Mouse (Mus musculus) megakaryocyte, embryonic 14.5 days (primary cell): ENCODE data around the gene Msl1. TPM values are rescaled to one million over a fixed set of nuclear protein-coding genes. Genes with fewer than 3 reads are reported as not detected.

ENCODE experiments used
- H3K27me3 ChIP-seq: replicated peaks from 2 replicates; pipeline ENCODE3; 2012; ENCODE audit warnings: inconsistent platforms
- H3K36me3 ChIP-seq: replicated peaks from 2 replicates; pipeline ENCODE3; 2012; ENCODE audit warnings: low read length, inconsistent platforms, mixed read lengths
- H3K4me1 ChIP-seq: 2 replicates; pipeline ENCODE4 v1.6.1; 2012; ENCODE audit warnings: inconsistent platforms
- H3K4me3 ChIP-seq: replicated peaks from 2 replicates; pipeline ENCODE3; 2012; ENCODE audit warnings: moderate library complexity, mild to moderate bottlenecking, inconsistent platforms
- H3K9me3 ChIP-seq: 2 replicates; pipeline ENCODE4 v1.6.1; 2012; ENCODE audit warnings: inconsistent platforms
- FLI1 ChIP-seq: IDR thresholded peaks from 2 replicates; pipeline ENCODE4 v1.6.1; 2012; ENCODE audit warnings: low read length, inconsistent platforms, mixed read lengths
- GATA1 ChIP-seq: IDR thresholded peaks from 3 replicates; pipeline ENCODE4 v1.6.1; 2012; ENCODE audit warnings: mixed read lengths, low read length, inconsistent platforms, borderline replicate concordance
- polyA plus RNA-seq: library from polyadenylated mRNA; stranded (reverse); fragments of >175 nt; gene quantifications from 2 replicates; pipeline ENCODE4 v1.2.3, GENCODE M21; 2012; ENCODE audit warnings: low replicate concordance; ENCODE audit not compliant: insufficient read depth

Msl1 gene
- polyA plus RNA-seq, 1 experiment: 30.0 TPM

DNA sequence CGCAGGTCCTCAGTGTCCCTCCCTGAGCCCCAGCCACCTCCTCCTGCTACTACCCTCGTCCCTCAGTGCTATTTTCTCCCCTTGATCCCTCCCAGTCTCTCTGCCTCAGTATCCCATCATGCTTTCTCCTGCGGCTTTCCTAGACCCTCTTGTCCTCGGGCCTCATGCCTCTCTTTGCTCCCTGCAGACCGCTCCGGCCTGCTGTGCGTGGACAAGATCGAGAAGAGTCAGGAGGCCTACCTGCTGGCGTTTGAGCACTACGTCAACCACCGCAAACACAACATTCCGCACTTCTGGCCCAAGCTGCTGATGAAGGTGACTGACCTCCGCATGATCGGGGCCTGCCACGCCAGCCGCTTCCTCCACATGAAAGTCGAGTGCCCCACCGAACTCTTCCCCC is 31.2 kb upstream of the Msl1 start:
- no peak overlapping the region for H3K4me3 ChIP-seq
- H3K9me3 ChIP-seq: no peaks in the 10 kb centered on the region; the same call in 1 of the 2 replicates
- TF ChIP-seq FLI1 (no peak), GATA1 (no peak)
- H3K4me1 ChIP-seq: peaks cover 72% of the 10 kb centered on the region
- H3K36me3 ChIP-seq: peaks cover 90% of the 10 kb centered on the region
- H3K27me3 ChIP-seq: no peaks in the 10 kb centered on the region

DNA sequence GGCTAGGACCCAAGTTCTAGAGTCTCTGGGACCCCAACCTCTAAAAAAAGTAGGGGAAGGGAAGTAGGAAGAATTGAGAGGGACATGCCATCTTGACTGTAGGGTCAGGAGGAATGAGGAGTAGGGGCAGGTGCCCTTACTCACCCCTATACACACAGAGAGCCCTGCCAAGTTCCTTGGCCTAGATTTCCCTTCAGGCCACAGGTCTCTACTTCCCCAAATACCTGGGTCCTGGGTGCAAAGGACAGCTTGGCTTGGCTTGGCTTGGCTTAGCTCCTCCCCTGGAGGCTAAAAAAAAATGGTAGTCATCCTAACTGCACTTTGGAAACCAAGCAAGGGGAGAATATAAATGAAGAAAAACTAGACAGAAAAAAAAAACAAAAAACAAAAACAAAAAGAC is 30.6 kb upstream of the Msl1 start:
- TF ChIP-seq GATA1: no peak
- no peak for TF ChIP-seq FLI1
- Histone ChIP-seq H3K9me3 (no peaks in the 10 kb centered on the region; the same call in 1 of the 2 replicates), H3K4me1 (peaks cover 79% of the 10 kb centered on the region), H3K27me3 (no peaks in the 10 kb centered on the region), H3K4me3 (no peak overlapping the region), H3K36me3 (peaks cover 92% of the 10 kb centered on the region)

DNA sequence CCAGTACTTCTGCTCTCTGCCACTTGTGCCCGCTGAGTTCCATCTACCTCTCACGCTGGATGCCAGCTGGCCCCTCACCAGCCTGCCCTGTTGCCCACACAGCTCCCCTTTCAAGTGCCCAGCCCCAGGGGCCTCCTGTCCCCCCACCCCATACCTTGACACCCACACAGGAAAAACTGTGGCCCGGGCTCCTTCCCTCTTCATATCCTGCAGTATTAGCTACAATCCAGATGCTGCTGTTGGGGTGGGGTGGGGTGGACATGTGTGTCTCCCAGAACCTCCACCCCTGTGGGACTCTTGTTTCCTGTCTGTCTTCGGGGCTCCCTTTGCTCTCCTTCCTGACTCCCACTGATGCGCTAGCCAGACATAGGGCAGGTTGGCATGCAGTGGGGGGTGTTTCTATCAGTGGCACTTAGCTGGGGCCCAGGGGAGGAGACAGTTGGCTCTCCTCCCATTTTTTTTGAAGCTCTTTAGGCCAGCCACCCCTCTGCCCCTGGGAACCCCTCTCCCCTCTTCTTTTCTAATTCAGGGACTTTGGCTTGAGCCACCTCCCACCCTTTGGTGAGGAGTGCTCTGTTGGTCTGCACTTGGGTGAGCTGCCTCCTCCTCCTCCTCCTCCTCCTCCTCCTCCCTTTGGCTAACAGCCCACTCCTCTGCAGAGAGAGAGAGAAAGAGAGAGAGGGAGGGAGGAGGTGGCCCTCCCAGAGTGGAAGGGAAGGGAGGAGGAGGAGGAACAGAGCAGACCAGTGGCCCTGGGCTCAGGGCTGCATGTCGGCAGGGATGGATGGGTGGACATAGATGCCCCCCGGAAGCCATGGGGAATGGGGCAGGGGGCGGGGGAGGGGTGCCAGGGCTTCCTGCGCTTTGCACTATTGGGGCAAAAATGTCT is 29.7 kb upstream of the Msl1 start:
- Histone ChIP-seq H3K4me1 (peaks cover 88% of the 10 kb centered on the region), H3K9me3 (no peaks in the 10 kb centered on the region; the same call in 1 of the 2 replicates), H3K36me3 (peaks cover 94% of the 10 kb centered on the region), H3K27me3 (no peaks in the 10 kb centered on the region), H3K4me3 (peak overlapping the region; percentile 78)
- no peak for TF ChIP-seq FLI1

DNA sequence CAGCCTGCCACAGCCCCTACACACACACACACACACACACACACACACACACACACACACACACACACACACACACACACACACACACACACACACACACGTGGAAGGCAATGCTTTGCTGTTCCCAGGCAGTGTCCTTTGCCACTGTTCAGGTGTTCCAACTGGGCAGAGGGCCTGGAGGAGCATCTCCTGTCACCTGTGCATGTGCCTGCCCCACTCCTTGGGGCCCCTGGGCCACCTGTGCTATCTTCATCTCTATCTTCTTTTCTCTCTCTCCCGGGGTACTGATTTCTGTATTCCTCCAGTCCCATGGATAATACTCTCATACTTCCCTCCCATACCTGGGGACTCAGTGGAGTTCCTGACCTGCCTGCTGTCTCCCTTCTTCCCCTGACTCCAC is 29.0 kb upstream of the Msl1 start:
- Histone ChIP-seq H3K9me3 (no peaks in the 10 kb centered on the region), H3K4me1 (peaks cover 95% of the 10 kb centered on the region), H3K27me3 (no peaks in the 10 kb centered on the region), H3K36me3 (peaks cover 94% of the 10 kb centered on the region), H3K4me3 (peak overlapping the region; percentile 38)
- TF ChIP-seq GATA1 (no peak), FLI1 (no peak)

DNA sequence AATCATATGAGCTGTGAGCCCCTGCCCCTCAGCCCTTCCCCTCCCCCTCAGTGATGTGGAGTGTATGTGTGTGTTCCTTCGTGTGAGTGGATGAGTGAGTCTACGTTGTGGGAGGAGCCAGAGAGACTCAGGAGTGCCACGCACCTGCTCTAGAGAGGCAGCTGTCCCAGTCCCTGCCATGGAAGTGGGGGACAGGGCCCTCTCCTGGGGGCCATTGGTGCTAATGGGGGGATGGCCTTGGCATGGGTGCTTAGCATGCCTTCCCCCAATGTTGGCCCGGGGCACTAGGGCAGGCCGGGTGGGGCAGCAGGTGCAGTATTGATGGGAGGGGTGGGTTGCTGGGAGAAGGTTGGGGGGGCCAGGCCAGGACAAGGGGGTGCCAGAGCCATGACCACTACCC is 28.5 kb upstream of the Msl1 start:
- TF ChIP-seq FLI1 (no peak), GATA1 (no peak)
- Histone ChIP-seq H3K27me3 (no peaks in the 10 kb centered on the region), H3K9me3 (no peaks in the 10 kb centered on the region), H3K4me3 (peak overlapping the region; percentile 46), H3K36me3 (peaks cover 94% of the 10 kb centered on the region), H3K4me1 (peaks cover 98% of the 10 kb centered on the region)

DNA sequence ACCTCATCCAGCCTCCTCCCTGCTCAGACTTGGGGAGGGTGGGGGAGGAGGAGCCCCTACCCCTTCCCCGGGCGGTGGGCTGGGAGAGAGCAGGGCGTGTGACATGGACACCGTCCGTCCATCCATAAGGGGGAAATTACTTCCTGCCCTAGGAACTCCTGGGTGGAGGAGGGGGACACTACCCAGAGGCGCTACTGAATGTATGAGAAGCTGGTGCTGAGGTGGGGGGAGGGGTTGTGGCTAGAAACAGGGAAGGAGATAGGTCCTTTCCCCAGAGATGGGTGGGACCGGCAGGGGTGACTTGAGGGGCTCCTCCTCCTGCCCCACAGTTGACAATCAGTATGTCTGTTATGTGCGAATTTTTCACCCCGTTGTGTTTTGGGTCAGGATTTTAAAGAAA is 28.0 kb upstream of the Msl1 start:
- peaks cover 99% of the 10 kb centered on the region for H3K4me1 ChIP-seq
- no peaks in the 10 kb centered on the region for H3K9me3 ChIP-seq
- TF ChIP-seq GATA1 (no peak), FLI1 (no peak)
- H3K4me3 ChIP-seq: peak overlapping the region; percentile 46
- peaks cover 93% of the 10 kb centered on the region for H3K36me3 ChIP-seq
- H3K27me3 ChIP-seq: no peaks in the 10 kb centered on the region

DNA sequence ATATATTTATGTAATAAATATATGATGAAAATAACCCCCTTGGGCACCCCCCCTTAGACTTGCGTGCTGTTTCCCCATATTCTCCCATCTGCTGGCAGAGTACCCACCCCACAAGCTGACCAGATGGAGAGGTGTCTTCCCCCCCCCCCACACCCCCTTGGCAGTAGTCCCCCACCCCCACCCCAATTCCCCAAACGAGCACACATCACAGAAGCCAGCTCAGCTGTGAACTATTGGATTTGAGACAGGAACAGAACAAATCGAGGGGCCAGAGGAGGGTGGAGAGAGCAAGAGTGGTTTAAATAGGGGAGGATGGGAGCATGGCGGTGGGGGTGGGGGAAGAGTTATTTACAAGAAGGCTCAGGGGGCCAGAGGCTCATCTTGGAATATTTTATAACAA is 27.6 kb upstream of the Msl1 start:
- peaks cover 100% of the 10 kb centered on the region for H3K4me1 ChIP-seq

DNA sequence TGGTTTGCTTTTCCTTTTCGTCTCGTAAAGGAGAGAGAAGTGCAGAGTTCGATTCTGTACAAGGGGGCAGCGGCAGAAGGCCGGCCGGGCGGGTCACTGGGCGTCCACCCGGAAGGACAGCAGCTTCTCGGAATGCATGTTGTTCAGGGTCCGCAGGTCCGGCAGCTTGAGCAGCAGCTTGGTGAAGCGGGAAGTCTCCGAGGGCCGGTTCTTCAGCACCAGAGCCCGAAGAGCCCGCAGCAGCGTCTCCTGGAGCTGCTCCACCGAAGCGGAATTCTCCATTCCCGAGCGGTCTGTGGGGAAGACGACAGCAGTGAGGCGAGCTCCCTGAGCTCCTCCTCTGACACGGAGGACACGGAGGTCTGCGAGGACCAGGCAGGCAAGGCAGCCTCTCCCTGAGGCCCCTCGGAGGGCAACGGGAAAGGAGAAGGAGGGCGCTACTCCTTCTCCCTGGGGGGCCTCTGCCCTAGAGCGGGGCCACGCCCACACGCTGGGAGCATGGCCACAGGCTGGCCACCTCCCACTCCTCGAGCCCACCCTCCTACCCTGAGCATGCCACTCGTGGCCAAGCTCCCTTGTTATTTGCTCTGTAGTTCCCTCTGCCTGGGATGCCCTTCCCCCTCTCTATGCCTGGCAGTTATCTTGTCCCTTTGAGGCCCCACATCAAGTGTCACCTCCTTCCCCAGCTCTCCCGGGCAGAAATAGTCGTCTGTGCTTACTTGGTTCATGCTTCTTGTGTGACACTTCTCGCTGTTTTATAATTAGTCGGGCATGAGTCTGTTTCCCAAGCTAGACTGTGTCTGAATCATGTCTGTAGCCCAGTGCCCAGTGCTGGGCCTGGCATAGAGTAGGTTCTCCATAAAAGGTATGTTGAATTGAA is 26.9 kb upstream of the Msl1 start:
- TF ChIP-seq GATA1 (no peak), FLI1 (no peak)
- Histone ChIP-seq H3K4me1 (peaks cover 100% of the 10 kb centered on the region), H3K27me3 (no peaks in the 10 kb centered on the region), H3K9me3 (no peaks in the 10 kb centered on the region), H3K36me3 (peaks cover 83% of the 10 kb centered on the region), H3K4me3 (peak overlapping the region; percentile 84)

More for the DNA sequence above, 27.6 kb upstream of the Msl1 start:
- no peak for TF ChIP-seq FLI1
- no peak for TF ChIP-seq GATA1
- Histone ChIP-seq H3K36me3 (peaks cover 89% of the 10 kb centered on the region), H3K4me3 (no peak overlapping the region), H3K9me3 (no peaks in the 10 kb centered on the region), H3K27me3 (no peaks in the 10 kb centered on the region)

DNA sequence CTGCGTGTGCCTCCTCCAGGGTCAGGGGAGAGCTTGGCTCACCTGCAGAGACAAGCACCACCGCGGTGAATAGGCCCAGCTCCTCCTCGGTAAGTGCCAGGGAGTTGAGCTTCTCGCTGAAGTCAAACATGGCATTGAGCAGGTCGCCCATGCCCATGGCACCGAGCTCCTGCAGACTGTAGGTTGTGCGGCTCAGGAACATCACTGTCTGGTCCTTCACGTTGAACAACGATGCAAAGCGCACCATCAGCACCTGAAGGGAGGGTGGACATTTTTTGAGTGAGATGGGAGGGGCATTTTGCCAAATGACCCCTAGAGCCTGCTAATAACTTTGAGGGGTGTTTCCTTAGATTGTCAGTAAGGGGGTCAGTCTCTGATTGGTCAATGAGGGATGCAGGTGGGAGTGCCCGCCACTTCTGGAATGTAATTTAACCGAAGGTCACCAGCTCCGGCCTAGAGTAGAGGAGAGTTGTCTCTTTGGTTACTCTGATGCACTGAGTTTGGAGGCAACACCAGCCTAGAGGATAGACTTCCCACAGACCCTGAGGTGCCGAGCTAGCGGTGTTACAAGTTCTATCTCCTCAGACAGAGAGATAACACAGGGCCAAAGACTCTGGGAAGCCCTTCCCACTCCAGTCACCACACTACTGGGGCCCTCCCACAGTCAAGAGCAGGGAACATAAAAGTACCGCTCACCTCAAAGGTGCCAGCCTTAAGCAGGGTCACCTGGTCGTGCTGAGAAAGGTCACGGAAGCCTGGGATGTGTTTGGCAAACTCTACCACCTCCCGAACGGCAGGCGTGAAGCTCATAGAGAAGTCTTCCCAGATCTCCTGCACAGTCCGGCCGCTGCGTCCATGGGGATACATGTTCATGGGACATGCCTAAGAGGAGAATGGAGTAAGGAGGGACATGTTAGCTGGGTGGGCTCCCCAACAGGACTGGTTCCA is 26.0 kb upstream of the Msl1 start:
- no peak for TF ChIP-seq GATA1
- TF ChIP-seq FLI1: no peak
- Histone ChIP-seq H3K36me3 (peaks cover 74% of the 10 kb centered on the region), H3K4me3 (peak overlapping the region; percentile 84), H3K27me3 (no peaks in the 10 kb centered on the region), H3K4me1 (peaks cover 99% of the 10 kb centered on the region), H3K9me3 (no peaks in the 10 kb centered on the region)
